Mouse (Mus musculus) heart, adult 18-20 months (tissue): ENCODE measurements around the gene Caskin2. TPM values are rescaled to one million over a fixed set of nuclear protein-coding genes. Genes with fewer than 3 reads are reported as not detected.

Source experiments
- DNase-seq, 2 experiments: peaks; one replicate each; pipeline ENCODE4 v3.0.0; 2021 to 2022; ENCODE audit warnings: mixed read lengths in 1 of 2
- total RNA-seq, 2 experiments: library from RNA; stranded (reverse); gene quantifications; 2 replicates each; pipeline ENCODE4 v1.2.3; 2021

Caskin2 gene
- total RNA-seq, 2 experiments from 2014 or later: 39.2 to 42.9 TPM

DNA sequence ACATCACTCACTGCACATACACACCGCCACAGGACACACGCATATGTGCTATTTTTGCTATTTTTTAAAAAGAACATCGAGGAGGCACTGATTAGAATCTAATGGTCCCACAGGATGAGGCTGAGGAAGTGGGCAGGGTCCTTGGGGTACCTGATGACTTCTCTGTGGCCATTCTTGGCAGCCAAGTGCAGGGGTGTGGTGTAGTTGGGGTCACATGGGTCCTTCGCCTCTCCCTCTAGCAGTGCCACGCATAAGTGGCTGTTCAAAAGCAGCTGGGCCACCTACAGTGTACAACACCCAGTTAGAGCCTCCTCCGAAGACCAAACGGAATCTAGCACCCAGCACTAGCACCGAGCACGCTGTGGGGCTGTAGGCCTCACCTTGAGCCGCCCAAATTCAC lies 7.3 kb downstream of the Caskin2 start:
- DNase-seq: peak in 1 of 2 experiments; percentile 70

DNA sequence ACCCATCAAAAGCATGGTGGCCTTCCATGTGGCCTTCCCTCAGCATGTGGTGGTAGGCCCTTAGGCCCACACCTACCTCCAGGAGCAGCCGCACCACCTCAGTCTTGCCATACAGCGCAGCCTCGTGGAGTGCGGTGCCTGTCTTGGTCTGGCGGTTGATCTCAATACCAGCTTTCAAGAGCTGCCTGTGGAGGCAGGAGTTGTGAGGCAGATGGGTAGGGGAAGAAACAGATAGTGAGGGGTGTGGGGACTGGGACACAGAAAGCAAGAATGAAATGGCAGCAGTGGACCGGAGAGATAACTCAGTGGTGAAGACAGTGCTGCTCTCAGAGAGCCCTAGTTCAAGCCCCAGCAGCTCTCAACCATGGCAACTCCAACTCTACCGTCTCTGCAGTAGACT lies 8.4 kb downstream of the Caskin2 start:
- no peak for DNase-seq

DNA sequence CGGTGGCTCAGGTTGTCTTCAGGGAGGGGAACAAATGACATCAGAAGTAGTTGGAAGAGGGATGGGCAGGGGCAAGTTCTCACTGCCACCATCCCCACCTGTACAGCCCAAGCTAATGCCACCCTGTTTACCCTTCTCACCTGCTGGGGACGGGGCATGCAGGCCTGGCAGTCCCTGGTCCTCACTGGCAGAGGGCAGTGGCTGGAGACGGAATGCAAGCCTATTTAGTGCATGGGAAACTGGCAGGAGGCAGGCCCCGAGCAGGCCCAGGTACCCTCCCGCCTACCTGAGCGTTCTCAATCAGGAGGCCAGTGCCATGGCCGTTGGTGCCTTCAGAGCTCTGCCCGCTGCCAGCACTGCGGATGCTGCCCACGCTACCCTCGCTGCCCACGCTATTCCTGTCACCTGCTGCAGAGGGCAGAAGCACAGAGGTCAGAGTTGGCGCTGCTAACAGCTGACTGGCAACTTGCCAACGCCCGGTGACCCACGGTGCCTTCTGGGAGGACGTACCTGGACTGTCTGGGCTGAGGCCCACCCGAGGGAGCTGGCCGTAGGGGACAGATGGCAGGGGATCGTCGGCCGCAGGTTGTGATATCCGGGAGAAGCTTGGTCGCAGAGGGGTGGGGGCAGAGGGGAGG lies 10.2 kb downstream of the Caskin2 start:
- no peak for DNase-seq

DNA sequence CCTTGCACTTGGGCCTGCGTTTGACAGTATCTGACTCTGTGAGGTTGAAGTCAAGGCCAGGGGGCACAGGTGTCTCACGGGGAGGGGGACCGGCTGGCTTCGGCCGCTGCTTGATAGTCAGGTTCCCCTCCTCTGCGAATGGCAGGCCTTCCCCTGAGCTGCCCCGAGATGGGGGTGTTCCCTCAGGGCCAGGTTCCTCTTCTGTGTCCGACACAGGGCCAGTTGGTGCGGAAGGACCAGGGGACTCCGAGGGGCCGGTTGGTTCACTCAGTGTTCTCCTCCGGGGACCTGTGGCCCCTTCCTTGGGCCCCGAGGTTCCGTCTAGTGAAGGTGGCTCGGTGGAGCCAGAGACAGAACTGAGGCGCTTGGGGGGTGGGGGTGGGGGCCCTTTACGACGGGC lies 12.5 kb downstream of the Caskin2 start:
- DNase-seq: no peak

DNA sequence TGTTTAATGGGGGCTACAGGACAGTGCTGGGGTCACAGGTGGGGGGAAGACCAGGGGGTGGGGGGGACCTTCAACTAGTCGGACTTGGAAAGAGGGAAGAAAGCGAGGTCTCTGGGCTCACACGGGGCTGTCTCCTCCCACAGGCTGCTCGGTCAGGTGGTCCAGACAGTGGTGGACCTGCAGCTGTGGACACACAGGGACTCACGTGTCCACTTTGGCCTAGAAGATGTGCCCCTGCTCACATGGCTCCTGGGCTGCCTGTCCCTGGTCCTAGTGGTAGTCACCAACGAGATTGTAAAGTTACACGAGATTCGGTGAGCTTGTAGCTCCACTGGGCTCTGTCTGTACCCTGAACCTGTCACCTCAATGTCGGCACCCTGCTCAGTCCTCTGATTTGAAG lies 15.8 kb downstream of the Caskin2 start:
- no peak for DNase-seq

DNA sequence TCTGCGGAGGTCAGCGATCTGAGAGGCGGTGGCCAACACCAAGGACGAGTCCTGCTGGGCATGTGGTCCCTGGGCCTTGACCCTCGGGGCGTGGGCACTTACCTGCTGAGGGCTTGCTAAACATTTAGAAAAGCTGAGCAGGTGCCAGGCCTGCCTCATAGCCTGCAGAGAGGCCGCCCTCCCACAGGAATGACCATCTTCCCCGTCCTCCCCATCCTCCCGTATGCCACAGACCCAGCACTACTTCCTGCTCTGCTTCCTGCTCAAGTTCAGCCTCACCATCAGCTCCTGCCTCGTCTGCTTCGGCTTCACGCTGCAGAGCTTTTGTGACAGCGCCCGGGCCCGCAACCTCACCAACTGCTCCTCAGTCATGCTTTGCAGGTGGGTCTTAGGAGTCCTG lies 16.5 kb downstream of the Caskin2 start:
- DNase-seq: no peak

DNA sequence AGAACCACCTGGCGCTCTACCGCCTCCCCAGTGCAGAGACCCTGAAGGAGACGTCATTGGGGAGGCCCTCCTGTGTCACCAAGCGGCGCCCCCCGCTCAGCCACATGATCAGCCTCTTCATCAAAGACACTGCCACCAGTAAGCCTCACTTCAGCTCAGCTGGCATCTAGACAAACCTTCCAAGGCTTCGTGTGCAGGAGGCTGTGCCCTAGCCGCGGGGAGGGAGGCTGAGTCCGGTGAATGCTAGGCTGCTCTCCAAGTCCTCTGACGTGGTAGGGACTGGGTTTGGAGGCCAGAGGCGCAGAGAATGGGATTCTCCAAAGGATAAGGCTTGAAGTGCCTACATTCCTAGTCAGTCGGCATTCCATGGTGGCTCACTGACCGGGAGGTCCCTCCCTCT lies 21.1 kb downstream of the Caskin2 start:
- DNase-seq: no peak

DNA sequence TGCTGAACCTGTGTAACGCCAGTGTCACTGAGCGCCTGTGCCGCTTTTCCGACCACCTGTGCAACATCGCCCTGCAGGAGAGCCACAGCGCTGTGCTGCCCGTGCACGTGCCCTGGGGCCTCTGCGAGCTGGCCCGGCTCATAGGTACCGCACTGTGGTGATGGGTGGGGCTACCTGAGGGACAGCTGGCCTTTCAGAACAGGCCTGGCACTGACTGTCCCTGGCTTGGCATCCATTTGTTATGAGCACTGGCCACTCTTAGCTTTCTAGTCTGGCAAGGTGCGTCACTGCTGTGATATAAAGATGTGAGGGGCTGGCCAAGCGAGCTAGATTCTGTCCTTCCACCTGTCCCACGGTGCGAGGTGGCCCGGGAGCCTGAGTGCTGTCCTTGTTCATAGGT lies 21.5 kb downstream of the Caskin2 start:
- DNase-seq: no peak

DNA sequence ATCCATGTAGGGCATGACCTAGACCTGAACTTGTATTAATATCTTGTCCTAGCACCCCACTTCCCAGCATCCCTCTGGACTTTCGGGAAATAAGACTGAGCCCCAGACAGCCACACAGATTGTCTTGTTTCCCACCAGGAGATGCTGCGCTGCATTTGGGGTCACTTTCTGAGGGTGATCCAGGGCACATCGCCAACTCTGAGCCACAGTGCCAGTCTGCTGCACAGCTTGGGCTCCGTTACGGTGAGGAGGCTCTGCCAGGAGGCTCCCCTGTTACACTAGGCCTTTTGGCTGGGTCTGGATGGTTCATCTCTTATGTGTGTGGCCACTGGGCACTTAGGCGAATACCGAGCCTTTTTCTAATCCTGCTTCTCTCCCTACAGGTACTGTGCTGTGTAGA lies 23.7 kb downstream of the Caskin2 start:
- no peak for DNase-seq

DNA sequence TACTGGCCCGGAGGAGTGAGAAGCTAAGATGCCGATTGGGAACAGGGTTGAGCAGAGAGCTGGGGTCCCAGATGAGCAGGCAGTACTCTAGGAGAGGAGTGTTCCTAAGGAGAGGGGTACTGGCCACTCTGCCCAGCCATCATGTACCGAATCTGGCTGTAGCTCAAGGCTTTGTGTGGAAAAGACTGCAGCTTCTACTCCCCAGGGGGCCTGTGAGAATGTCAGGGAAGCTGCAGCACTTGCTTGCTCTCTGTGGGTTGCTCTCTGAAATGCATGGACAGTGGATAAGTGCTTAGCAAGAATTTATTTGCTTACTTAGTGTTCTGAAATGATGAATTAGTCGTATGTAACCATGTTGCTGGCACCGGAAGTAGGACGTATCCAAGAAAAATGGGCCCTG lies 27.0 kb downstream of the Caskin2 start:
- no peak for DNase-seq

DNA sequence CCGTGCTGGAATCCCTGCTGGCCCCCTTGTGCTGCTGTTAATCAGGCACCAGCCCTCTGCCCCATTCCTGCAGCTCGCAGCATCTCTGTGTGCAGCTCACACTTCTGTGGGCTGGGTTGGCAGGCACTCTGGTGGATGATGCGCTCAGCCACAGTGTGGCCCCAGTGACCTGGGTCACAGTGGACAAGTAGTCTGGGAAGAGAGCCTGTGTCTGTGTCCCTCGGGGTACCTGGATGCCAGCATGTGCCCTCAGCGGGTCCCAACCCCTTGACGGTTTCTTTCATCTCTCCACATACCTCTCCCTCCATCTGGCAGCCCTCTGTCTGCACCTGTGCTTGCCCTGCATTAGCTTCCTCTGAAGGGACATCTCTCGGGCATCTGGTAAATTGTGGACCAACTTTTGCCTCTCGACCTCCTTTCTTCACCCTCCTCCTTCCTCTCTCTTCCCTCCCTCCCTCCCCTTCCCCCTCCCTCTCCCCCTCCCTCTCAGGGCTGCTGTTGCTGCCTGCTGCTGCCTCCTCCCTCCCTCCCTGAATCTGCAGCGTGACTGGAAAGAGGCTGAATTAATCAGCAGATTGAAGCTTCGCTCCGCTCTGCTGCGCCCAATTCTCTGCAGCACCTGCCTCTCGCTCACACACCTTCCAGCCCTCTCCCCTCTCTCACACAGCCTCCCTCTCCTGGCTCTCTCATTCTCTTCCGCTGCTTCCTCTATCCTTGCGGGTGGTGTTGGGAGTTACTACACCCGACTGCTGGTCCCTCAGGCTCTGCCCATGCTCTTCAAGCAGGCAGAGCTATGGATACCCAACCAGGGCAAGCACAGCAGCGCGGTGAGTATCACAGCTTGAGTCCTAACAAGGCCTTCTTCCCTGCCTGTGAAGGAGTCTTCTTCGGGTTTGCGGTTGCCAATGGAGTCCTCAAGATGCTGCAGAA lies 33.0 kb downstream of the Caskin2 start:
- DNase-seq: no peak

DNA sequence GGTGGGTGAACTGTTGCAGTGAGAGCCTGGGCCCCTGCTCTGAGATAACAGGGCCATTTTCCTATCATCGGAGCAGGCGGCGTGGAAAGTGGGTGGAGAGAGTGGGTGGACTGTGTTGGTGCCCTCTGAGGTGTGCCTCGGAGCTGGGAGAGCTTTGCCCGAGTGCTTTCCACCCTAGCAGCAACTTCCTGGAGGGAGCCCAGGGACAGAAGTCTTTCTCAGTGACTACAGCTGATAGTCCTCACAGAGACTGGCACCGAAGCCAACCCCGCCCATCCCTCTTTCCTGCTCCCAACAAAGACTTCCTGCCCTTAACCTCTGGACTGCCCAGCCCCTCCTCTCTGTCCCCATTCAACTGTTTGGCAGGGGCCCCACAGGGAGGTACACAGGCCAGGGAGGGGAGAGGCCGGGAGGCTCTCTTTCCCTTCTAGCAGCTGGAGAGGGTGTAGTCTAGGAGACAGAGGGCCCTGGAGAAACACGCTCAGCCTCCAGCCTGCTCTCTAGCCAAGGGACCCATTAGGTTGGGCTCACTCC lies 34.3 kb downstream of the Caskin2 start:
- DNase-seq: peak; percentile 94 to 98

DNA sequence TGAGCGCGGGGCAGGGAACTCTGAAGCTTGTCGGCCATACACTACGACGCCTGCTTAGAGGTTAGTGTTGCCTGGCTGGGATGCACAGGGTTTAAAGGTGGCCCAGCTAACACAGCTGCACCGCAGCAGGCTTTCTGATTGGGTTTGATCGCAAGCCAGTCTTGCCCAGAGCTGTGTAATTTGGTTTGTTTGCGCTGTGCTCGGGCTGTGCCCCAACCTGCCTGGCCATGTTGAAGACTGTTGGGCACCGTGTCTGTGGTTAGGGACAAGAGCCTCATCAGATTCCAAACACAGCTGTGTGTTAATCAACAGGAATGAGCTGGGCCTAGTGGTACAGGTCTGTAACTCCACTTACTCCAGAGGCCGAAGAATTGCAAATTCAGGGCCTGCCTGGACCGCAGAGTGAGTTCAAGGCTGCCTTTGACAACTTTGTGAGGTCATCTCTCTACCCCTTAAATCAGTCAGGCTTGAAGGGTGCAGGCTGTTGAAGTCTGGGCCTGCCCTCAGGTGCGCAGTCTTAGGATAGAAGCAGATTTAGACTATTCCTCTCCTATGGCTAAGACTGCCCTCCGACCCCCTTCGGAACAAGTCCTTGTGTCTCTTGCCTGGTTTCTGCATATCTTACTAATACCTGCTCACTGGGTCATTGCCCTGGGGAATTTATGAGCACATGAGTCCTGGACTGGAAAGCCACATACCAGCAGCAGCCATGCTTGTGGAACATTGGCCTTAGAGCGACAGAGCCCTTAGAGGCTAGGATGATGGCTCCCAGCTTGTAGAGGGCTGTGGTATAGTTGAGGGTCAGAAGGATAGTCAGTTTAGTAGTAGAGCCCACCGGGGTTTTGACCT lies 35.7 kb downstream of the Caskin2 start:
- no peak for DNase-seq

DNA sequence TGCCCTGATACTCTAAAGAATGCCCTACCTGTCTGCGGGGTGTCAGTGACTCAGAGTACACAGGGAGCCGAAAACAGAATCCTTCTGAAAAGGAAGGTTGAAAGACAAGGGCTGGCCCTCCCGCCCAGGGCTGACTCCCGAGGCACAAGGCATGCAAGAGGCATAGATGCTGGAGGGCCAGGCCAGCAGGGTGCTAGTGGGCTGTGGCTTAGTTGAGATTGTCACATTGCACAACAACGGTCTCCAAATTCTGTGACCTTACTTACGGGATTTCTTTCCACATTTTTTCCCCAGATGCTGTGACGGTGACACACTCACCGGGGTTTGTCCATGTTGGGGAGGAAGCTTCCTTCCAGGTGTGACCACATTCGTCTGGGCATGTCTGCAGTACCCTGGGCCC lies 36.5 kb downstream of the Caskin2 start:
- DNase-seq: no peak

DNA sequence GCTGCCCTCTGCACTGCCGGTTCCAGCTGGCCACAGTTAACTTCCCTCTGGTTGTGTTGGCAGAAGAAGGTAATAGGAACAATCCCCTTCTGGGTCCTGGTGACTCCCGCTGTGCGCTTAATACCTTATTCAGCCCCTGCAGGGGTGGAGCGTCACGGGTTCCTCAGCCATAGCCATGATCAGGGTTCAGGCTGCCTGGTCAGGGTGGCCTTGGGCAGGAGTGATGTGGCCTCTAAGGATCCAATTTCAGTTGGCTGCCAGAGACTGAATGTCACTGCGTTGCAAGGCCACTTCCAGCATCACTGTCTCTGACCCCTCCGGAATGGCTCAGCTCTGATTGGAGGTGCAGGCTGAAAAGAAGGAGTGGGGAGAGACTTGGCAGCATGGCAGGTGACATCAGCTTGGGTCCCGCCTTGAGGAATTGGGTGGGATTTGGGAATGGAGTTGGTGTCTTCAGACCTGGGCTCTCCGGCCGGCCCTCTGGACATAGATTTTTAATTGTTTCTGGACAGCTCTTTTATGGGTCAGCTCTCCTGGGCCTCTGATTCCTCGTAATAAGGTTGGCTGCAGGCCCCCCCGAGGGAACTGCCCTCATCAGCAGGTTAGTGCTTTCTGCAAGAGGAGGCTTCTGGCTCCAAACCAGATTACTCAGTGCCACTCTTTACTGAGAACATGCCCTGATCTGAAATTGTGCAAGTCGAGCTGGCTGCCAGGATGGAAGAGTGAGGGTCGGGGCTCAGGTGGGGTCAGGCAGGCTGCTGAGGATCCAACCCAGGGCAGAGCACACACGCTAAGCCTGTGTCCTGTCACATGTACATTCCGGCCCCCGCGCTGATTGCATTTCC lies 37.4 kb downstream of the Caskin2 start:
- DNase-seq: peak; percentile 72 to 73

DNA sequence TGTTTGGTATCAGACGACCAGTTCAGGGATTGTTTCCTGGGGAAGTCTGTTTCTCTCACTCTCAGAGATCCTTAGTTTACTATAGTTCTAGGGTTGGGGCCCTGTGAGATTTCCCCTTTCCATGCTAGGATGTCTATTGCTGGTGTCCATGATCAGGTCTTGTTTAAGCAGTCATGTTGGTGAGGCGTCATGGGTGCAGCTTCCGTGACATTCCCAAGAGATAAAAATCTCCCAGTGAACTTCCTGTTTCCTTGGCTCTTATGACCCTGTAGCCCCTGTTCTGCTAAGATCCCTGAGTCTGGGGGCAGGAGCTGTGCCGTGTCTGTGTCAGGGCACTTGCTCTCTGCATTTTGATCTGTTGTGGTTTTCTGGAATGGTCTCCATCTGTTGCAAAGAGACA lies 38.8 kb downstream of the Caskin2 start:
- DNase-seq: no peak

DNA sequence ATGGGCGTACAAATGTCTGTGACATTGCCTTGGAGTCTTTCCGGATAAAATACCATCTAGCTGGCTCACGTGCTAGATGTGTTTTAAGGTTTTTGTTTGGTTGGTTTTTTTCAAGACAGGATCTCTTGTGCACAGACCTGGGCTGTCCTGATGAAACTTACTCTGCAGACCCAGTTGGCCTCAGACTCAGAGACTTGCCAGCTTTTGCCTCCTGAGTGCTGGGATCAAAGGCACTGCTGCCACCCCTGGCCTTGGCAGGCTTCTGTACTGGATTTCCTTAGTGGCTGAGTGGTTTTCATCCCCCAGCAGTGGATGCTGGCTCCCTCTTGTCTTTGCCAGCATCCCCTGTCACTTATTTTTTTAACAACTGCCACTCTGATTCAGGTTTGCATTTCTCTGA lies 44.5 kb downstream of the Caskin2 start:
- DNase-seq: no peak

DNA sequence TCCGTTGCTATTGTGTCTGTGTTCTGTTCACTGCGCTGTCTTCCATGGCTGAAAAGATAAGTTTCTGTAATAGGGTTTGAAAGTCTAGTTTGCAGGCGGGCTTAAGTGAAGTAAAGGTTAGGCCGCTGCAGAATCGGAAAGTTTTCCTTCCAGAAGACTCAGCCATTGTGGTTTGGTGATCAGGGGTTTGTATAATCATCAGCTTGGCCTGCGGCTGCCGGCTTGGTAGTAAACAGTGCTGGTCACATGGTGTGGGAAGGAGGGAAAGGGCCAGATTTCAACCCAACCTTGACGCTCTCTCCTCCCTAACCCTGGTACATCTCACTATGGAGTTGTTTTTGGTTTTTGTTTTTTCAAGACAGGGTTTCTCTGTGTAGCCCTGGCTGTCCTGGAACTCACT lies 46.5 kb downstream of the Caskin2 start:
- DNase-seq: no peak

DNA sequence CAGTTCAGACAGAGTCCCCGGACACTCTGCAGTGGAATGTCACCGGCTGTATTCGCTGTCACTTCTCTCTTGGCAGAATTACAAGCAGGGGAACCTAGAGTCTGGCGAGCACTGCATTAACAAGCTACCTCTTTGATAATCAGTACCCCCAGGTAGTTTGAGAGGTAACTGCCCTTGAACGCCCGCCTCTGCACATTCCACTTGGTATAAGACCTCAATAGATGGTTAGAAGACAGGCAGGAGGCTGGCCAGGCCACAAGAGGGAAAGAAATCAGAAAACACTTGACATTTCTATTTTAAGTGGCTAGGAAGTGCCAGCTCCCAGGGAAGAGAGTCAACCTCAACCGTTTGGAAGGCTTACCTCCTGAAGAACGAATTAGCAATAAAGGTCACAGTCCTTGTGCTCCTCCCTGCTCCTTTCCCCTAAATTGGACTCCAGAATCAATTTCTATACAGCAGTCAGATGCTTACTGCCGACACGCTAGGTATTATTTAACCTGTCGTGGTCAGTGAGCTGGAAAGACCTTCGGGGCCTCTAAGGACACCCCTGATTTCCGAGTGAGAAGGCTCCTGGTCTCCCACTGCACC lies 47.0 kb downstream of the Caskin2 start:
- DNase-seq: peak; percentile 68 to 76

DNA sequence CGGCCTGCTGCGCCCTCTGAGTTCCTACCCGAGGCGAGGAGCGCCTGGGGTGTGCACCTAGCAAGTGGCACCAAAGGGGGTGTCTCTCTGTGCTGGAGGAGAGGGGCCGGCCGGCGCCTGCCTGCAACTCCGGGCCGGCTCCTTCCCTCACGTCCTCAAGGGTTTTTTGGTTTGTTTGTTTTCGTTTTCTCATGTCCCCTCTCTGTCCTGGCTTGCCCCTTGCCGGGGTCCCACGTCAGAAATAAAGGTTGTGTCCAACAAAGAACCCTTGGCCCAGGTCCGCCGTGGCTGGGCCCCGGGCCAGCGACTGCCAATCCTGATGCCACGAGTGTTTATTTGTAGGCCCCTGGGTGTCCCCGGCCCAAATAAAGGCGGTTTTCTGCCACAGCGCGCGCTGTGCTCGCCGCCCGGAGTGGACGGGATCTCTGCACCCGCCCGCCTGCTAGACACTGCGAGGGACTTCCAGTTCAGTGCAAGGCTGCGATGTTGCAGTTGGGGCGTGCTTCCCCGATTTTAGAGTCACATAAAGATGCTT lies 47.8 kb downstream of the Caskin2 start:
- peak in 1 of 2 experiments; percentile 82 for DNase-seq

DNA sequence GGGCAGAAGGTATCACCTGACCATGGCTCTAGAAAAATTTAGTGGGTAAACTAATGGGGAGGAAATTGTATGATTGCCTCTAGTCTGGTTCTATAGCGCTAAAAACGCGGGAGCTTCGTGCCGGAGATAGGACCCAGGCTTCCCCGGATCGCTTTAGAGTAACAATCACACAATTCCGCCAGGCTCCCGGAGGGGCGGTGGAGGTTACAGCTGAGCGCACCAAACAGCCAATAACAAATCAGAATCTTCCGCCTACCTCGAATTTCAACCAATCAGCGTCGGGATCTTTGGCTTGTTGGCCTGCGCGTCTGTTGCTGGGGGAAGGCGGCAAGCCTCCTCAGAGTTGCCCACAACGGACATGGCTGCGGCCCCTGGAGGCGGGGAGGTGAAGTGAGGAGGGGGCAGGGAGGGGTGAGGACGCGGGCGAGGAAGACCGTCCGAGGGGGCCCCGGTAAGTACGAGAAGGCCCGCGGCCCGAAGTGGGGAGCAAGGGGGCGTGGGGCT lies 48.3 kb downstream of the Caskin2 start, which contains the start of gene Tmem94:
Gene Tmem94, plus strand, starts transcription at position 331 of the 504 bp plus-strand sequence.
- peak; percentile 98 to 99 for DNase-seq
